Mouse (Mus musculus) adrenal gland, adult 18-20 months (tissue): ENCODE data around the gene Rraga. TPM values are rescaled to one million over a fixed set of nuclear protein-coding genes. Genes with fewer than 3 reads are reported as not detected.
A peak's percentile ranks its signal among the peaks of the same experiment; 100 is the strongest.
"Not testable (repeated sequence)": the region's sequence is repeated elsewhere in the genome, so short reads cannot be mapped to it uniquely, and the experiment has no call there.

Source experiments
- DNase-seq, 2 experiments: peaks; one replicate each; pipeline ENCODE4 v3.0.0; 2021 to 2022; ENCODE audit warnings: low spot score in 2 of 2
- total RNA-seq, 2 experiments: library from RNA; stranded (reverse); gene quantifications; 1 replicate in 1 of 2; 2 replicates in 1 of 2; pipeline ENCODE4 v1.2.3; 2021

Rraga gene
- total RNA-seq, 2 experiments from 2014 or later, result 96.4 to 99.1 TPM

- DNase-seq, result no peak
Observed at GRCm38 (mm10) chr4:86580591-86580990, 5.1 kb downstream of the Rraga start.

- no peak for DNase-seq
Observed at GRCm38 (mm10) chr4:86588236-86588635, 12.8 kb downstream of the Rraga start.

GRCm38 (mm10) chr4:86591304-86591703 is 15.8 kb downstream of the Rraga start:
- no peak for DNase-seq

GRCm38 (mm10) chr4:86611524-86612288 is 36.2 kb downstream of the Rraga start, which contains the start of gene Haus6:
Haus6 (minus strand) TSS chr4:86612055.
- DNase-seq, result peak; percentile 83 to 86

GRCm38 (mm10) chr4:86612289-86612620 is 36.8 kb downstream of the Rraga start:
- DNase-seq, result no peak

- no peak for DNase-seq
Observed at GRCm38 (mm10) chr4:86620506-86620905, 45.0 kb downstream of the Rraga start.

- DNase-seq, result no peak
Observed at GRCm38 (mm10) chr4:86622116-86622515, 46.6 kb downstream of the Rraga start.

- not testable (repeated sequence) for DNase-seq
Observed at GRCm38 (mm10) chr4:86622532-86622931, 47.1 kb downstream of the Rraga start.

GRCm38 (mm10) chr4:86625463-86625862 is 50.0 kb downstream of the Rraga start:
- no peak for DNase-seq

GRCm38 (mm10) chr4:86626496-86626895 is 51.0 kb downstream of the Rraga start:
- not testable (repeated sequence) for DNase-seq

Other genes with a start within 250 kb of the Rraga start
- gene Saxo1, start 17.3 kb upstream of the Rraga start, total RNA-seq, result not detected
- gene Haus6, start 36.4 kb downstream of the Rraga start, total RNA-seq, result 1 to 10 TPM; 5.7 to 5.9 TPM
- gene Plin2, start 94.4 kb downstream of the Rraga start, total RNA-seq, result 1,000 to 10,000 TPM in 1 of 2 experiments, 100 to 1,000 TPM in 1; 453 to 1,008 TPM
- gene Dennd4c, start 172.9 kb downstream of the Rraga start, total RNA-seq, result 10 to 100 TPM; 52.6 to 53.5 TPM